Mouse (Mus musculus) ES-Bruce4 (cell line): ENCODE data around the gene Fat3. TPM values are rescaled to one million over a fixed set of nuclear protein-coding genes. Genes with fewer than 3 reads are reported as not detected.

Experiments used
- H3K27ac ChIP-seq: 2 replicates; pipeline ENCODE4 v1.5.1; 2012; ENCODE audit warnings: low read length, inconsistent platforms; ENCODE audit not compliant: insufficient read depth
- H3K27me3 ChIP-seq: 2 replicates; pipeline ENCODE4 v1.6.1; 2012; ENCODE audit warnings: mild to moderate bottlenecking, low read length, inconsistent platforms; ENCODE audit not compliant: control insufficient read depth, poor library complexity, insufficient read depth, severe bottlenecking
- H3K36me3 ChIP-seq: 2 replicates; pipeline ENCODE4 v1.6.1; 2012; ENCODE audit warnings: inconsistent platforms, mild to moderate bottlenecking, low read length, moderate library complexity; ENCODE audit not compliant: control insufficient read depth, poor library complexity, insufficient read depth, severe bottlenecking
- H3K4me1 ChIP-seq: one replicate; pipeline ENCODE4 v1.8.1; 2011; ENCODE audit warnings: low read length; ENCODE audit not compliant: control insufficient read depth, insufficient read depth
- H3K4me3 ChIP-seq: 2 replicates; pipeline ENCODE4 v1.5.1; 2011; ENCODE audit warnings: low read depth, mild to moderate bottlenecking, low read length
- H3K9ac ChIP-seq: 2 replicates; pipeline ENCODE4 v1.6.1; 2012; ENCODE audit warnings: low read depth, mild to moderate bottlenecking, inconsistent platforms; ENCODE audit not compliant: poor library complexity, severe bottlenecking
- H3K9me3 ChIP-seq: replicated peaks from 2 replicates; pipeline ENCODE4 v1.6.1; 2012; ENCODE audit warnings: mild to moderate bottlenecking, low read length, inconsistent platforms; ENCODE audit not compliant: control insufficient read depth, poor library complexity, insufficient read depth, severe bottlenecking
- CTCF ChIP-seq: IDR thresholded peaks from one replicate; pipeline ENCODE4 v1.8.1; 2011; ENCODE audit warnings: low read depth, low read length
- EP300 ChIP-seq: IDR thresholded peaks from 2 replicates; pipeline ENCODE4 v1.6.1; 2011; ENCODE audit warnings: low read depth, low read length; ENCODE audit not compliant: insufficient read depth
- POLR2A ChIP-seq: IDR thresholded peaks from one replicate; pipeline ENCODE4 v1.8.1; 2011; ENCODE audit warnings: low read length; ENCODE audit not compliant: insufficient read depth
- polyA plus RNA-seq: library from polyadenylated mRNA; stranded (reverse); fragments of >200 nt; gene quantifications from 2 replicates; pipeline ENCODE4 v1.2.4, GENCODE M21; 2011; ENCODE audit warnings: low read depth; ENCODE audit not compliant: missing spikeins, insufficient read depth, insufficient read length

The Fat3 gene
- polyA plus RNA-seq, 1 experiment: 0.12 TPM

- no peak overlapping the region for H3K27ac ChIP-seq
- H3K36me3 ChIP-seq: no peaks in the 10 kb centered on the region
- TF ChIP-seq POLR2A (no peak), CTCF (no peak), EP300 (no peak)
These were observed 289.6 kb downstream of the Fat3 start for GRCm38 (mm10) chr9:16211468-16211867.

GRCm38 (mm10) chr9:16202296-16202695 is 298.8 kb downstream of the Fat3 start:
- TF ChIP-seq POLR2A (no peak), CTCF (no peak), EP300 (no peak)
- Histone ChIP-seq H3K4me1 (no peaks in the 10 kb centered on the region), H3K27me3 (no peaks in the 10 kb centered on the region), H3K9ac (no peak overlapping the region), H3K4me3 (no peak overlapping the region), H3K36me3 (no peaks in the 10 kb centered on the region), H3K9me3 (no peaks in the 10 kb centered on the region; the same call in 1 of the 2 replicates), H3K27ac (no peak overlapping the region)

More at GRCm38 (mm10) chr9:16211468-16211867, 289.6 kb downstream of the Fat3 start:
- no peaks in the 10 kb centered on the region for H3K27me3 ChIP-seq
- H3K4me3 ChIP-seq: no peak overlapping the region
- H3K9me3 ChIP-seq: no peaks in the 10 kb centered on the region
- no peaks in the 10 kb centered on the region for H3K4me1 ChIP-seq
- H3K9ac ChIP-seq: no peak overlapping the region

DNA sequence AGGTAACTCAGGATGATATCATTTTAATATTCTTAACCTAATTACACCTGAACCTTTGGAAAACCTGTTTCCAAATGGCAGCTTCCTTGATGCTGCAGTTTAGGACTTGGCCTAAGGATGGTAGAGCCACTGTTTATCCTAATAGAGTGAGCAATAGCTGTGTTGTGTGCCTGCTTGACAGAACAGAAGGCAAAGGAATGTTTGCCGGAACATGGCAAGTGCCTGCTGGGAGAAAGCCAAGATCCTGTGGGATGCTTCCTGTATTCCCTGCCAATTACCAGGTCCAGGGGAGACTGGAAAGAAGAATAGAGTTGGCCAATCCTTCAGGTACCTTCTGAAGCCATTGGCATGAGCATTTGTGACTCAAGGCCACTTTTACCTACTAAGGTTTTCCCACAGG is 300.1 kb downstream of the Fat3 start:
- TF ChIP-seq EP300 (no peak), POLR2A (no peak), CTCF (no peak)
- no peak overlapping the region for H3K4me3 ChIP-seq
- H3K36me3 ChIP-seq: no peaks in the 10 kb centered on the region
- no peak overlapping the region for H3K27ac ChIP-seq
- H3K9ac ChIP-seq: no peak overlapping the region
- no peaks in the 10 kb centered on the region for H3K4me1 ChIP-seq
- no peaks in the 10 kb centered on the region for H3K27me3 ChIP-seq
- no peaks in the 10 kb centered on the region; the same call in 1 of the 2 replicates for H3K9me3 ChIP-seq

DNA sequence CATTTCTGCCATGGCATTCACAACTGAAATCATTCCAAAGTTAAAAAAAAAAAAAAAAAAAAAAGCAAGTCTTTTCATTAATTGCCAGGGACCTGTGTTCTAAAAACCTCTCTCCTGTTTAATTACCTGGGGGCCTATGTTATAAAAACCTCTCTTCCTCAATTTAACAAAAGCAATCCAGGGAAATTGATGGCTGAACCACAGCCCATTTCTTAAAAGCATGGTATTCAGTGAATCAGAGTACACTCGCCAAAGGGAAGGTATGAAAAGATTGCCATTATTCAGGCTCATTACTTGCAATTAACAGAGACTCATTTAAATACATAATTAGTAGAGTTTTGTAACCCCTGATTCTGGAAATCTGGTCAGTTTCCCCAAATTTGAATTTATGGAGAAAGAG is 314.6 kb downstream of the Fat3 start:
- Histone ChIP-seq H3K36me3 (no peaks in the 10 kb centered on the region), H3K27me3 (no peaks in the 10 kb centered on the region), H3K9ac (no peak overlapping the region), H3K4me1 (no peaks in the 10 kb centered on the region), H3K27ac (no peak overlapping the region), H3K4me3 (no peak overlapping the region), H3K9me3 (no peaks in the 10 kb centered on the region)
- TF ChIP-seq CTCF: no peak
- no peak for TF ChIP-seq POLR2A
- TF ChIP-seq EP300: no peak

DNA sequence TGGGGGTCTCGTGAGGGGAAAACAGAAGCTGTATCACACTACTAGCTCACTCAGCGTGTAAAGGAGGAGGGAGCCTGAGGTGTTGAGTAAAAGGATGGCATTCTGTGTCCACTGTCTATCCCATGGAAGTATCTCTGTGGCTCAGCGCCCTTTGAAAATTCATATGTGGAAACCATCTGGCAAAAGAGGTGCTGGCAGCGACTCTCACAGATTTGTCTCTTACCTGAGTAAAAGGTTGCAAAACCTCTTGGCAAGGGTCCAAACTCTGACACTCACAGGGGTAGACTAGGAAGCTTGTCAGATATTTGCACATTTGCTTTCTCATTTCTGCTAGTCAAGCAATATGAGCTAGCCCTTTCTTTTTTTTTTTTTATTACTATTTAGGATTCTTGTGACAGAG is 331.8 kb downstream of the Fat3 start:
- no peak for TF ChIP-seq CTCF
- TF ChIP-seq EP300: no peak
- no peak for TF ChIP-seq POLR2A
- Histone ChIP-seq H3K4me3 (no peak overlapping the region), H3K4me1 (no peaks in the 10 kb centered on the region), H3K9me3 (no peaks in the 10 kb centered on the region), H3K27ac (no peak overlapping the region), H3K27me3 (no peaks in the 10 kb centered on the region), H3K9ac (no peak overlapping the region), H3K36me3 (no peaks in the 10 kb centered on the region)

- Histone ChIP-seq H3K27ac (no peak overlapping the region), H3K27me3 (no peaks in the 10 kb centered on the region), H3K4me3 (no peak overlapping the region), H3K36me3 (no peaks in the 10 kb centered on the region), H3K9ac (no peak overlapping the region), H3K4me1 (no peaks in the 10 kb centered on the region), H3K9me3 (no peaks in the 10 kb centered on the region)
- no peak for TF ChIP-seq EP300
- TF ChIP-seq CTCF: no peak
- TF ChIP-seq POLR2A: no peak
These were observed 333.0 kb downstream of the Fat3 start for GRCm38 (mm10) chr9:16168051-16168450.
